Mouse (Mus musculus) embryo, embryonic 11 days (tissue): Measurements from ENCODE around the gene Esr2.
A peak's percentile ranks its signal among the peaks of the same experiment; 100 is the strongest.
"Not testable (repeated sequence)": the region's sequence is repeated elsewhere in the genome, so short reads cannot be mapped to it uniquely, and the experiment has no call there.

Experiments used
- DNase-seq: peaks from one replicate; pipeline ENCODE4 v3.0.0-alpha.2; 2015

The Esr2 gene

DNA sequence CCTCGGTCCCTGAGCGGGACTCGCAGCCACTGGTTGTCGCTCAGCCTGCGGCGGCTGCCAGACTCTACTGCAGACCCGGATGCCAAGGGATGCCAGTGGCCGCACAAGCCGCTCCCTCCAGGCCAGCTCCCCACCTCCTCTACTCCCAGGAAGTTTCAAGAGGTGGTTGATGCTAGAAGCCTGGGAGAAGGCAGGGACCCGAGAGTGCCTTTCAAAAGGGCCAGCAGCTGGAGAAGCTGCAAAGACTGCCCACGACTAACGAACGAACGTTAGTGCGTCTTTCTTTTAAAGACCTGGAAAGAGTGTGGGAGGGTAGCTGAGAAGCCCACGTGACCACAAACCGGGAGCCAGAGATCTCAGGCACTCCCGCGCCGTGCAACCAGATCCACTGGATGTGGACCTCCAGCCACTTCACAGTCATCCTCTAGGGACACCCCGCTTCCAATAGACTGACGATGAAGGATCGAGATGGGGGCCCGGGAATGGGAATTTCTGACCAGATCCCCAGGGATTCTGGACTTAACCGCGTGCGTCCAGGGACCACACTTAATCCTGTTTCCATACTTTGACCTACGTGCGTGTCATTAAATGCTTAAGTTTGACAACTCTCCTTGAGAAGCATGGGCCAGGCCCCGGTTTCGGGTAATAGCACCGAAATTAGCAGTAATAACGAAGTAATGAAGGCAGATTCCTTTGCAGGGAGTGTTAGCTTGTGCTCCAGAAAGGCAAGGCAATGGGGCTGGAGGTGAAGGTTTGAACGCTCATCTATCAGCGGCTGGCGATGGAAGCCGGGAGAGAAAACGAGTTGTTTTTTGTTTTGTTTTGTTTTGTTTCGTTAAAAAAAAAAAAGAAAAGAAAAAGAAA lies at the start of gene Esr2:
Gene Esr2 (minus strand): TSS at position 260 of the 864 bp plus-strand sequence.
- DNase-seq = peak; percentile 70

DNA sequence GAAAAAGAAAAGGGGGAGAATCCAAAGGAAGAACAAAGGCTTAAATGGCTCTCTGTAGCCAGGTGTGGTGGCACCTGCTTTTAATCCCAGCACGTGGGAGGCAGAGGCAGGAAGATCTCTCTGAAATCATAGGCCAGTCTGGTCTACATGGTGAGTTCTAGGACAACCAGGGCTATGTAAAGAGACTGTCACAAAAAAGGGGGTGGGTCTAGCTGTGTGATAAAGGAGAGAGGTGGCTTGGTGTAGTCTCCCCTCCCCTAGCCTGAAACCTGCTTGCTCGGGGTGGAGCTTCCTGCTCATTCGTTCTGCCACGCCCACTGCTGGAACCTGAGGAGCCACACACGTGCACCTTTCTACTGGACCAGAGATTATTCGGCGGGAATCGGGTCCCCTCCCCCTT lies 45.0 kb upstream of the Esr2 start:
- not testable (repeated sequence) for DNase-seq

DNA sequence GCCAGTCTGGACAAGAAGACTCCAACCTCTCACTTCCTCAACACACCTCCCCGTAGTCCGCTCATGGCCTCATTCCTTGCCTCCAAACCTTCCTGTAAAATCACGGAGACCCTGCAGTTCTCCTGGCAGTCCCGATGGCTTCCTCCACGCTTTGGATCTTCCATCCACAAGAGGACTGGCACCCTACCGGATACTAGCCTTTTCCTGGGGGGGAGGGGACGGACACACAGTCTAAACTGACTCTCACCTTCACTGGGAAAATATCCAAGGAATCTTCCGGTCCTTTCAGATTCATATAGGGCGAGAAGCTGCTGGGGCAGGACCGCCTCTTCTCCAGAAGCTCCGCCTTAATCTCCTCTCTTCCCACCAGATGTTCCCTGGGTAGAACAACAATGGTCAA lies 39.7 kb upstream of the Esr2 start:
- no peak for DNase-seq

DNA sequence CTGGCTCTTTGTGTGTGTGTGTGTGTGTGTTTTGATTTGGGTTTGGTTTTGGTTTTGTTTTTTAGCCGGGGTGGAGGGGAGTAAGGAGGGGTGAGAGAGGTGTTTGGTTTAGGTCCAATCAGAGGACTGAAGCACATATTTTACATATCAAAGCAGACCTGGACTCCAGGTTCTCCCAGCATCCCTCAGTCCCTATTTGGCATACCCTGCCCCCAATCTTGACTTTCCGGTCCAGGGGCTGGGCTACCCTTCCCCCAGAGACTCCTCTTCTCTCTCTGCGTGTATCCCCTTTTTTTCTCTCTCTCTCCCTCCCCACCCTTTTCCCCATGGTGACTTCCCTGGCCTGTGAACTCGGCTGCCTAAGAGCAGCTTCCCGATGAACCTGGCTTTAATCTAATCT lies 38.1 kb upstream of the Esr2 start:
- no peak for DNase-seq

DNA sequence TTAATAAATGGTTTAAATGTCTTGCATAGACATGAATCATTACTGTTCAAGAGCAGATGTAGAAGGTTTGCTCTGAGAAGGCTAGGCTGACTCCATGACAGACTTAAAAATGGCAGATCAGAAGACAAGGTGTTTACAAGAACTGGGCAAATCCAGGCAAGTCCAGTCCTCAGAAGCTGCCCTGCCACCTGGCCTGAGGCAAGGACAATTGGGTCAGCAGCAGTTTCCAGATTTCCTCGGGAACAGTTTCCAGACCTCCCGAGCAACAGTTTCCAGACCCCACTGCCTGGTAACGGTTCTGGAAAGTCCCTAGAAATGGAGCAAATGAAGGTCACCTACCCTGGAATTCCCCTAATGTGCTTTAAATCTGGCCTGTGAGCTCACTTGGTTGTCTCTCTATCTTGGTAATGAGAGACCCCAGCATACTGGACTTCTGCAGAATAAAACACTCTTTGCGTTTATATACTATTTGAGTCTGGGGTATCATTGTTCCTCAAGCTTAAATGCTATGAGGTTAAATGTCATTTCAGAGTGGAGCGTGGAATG lies 32.4 kb upstream of the Esr2 start:
- DNase-seq = no peak

DNA sequence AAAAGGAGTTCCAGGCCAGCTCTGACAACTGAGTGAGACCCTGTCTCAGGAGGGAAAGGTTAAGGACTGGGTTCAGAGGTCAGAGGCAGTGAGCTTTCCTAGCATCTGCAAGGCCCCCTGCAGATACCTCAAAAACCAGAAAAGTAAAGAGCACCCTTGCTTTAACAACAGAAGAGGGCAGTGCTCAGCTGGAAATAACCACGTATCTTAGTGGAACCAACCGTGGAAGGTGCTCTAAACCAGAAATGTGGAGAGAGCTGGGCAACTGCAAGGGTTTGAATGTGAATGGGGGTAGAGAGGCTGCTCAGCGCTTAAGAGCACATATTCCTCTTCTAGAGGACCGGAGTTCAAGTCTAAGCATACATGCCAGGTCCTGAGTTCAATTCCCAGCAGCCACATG lies 23.3 kb upstream of the Esr2 start:
- no peak for DNase-seq

DNA sequence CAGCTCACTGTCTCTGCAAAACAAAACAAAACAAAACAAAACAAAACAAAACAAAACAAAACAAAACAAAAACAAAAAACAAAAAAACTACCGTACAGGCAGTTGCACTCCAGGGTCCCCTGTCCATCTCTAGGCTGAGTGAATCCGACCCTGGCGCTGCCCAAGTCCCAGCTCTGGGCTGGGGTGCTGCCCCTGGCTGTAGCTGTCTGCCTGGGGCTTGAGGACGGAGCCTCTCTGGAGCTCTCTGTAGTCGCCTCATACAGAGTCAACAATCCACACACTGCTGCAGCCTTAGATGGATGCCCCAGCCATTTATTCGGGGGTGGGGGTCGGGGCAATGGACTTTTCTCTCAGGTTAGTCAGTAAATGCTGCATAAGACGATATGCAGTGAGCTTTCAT lies 20.0 kb upstream of the Esr2 start:
- DNase-seq = no peak

DNA sequence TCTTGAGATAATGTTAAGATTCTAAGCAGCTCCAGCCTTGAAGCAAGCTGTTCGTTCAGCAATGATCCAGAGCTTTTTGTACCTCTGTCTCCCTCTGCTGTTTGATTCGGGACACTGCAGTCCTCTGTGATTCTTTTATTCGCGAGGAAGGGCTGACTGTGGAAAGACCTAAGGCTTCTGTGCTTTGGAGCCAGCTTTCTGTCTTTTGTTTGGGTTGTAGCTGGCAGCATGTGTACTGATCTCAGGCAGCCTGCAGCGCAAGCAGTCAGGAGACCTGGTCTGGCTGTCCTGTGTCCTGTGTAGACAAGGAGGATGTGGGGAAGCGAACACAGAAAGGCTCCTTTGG lies 19.6 kb upstream of the Esr2 start:
- peak; percentile 82 for DNase-seq

DNA sequence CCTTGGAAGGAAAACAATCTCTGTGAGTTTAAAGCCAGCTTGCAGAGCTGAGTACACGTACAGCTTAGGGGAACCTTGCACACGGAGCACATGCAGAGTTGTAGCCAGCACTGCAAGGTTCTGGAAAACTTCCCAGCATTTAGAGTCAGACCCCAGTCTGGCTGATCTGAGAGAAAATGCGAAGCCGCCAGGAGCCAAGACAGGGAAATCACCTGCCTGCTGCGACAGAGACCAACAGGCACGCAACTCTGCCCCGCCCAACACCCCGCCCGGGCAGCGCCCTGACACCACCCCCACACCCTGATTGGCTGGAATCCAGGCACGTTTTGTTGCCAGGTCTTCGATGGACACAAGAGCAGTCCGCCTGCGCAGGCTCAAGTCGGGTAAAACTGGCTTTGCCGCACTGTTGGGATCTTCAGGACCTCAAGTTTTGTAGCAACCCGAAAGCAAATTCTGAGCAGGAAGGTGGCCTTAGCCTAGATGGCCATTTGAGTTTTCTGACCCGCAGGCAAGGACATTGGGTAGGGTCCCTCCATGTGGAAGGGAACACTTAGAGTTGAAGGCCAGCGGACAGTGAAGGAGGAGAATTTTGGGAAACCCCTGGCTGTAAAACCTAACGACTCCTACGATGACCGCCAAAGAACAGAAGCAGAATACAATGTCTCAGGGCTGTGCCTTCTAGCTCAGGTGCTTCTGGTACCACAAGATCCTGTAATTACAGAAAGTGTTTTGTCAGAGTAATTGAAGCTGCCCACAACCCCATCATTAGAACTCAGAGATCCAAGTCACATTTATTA lies 19.1 kb upstream of the Esr2 start:
- DNase-seq = peak; percentile 91

DNA sequence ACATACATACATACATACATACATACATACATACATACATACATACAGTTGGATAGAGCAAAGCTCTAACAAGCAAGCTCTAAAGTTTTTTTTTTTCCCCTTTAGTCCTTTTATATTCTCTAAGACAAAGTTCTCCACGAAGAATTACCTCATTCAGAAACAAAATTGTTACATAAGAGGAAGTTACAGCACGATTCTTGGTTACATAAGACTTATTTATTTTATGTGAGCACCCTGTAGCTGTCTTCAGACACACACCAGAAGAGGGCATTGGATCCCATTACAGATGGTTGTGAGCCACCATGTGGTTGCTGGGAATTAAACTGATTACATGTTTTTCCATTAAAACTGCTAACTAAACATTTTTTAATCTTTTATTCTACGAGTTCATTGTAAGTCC lies 17.5 kb upstream of the Esr2 start:
- no peak for DNase-seq

DNA sequence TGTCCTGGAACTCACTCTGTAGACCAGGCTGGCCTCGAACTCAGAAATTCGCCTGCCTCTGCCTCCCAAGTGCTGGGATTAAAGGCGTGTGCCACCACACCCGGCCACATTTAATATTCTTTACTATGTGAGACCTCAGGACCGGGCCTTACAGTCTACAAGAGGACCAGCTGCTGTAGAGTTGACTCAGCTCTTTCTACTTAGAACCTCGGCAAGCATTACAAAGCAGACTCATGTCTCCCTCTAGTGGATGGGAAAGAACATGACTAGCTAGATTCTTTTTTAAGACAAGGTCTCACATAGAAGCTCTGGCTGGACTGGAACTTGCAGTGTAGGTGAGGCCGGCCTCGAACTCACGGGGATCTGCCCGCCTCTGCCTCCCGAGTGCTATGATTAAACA lies 13.9 kb upstream of the Esr2 start:
- peak; percentile 79 for DNase-seq

DNA sequence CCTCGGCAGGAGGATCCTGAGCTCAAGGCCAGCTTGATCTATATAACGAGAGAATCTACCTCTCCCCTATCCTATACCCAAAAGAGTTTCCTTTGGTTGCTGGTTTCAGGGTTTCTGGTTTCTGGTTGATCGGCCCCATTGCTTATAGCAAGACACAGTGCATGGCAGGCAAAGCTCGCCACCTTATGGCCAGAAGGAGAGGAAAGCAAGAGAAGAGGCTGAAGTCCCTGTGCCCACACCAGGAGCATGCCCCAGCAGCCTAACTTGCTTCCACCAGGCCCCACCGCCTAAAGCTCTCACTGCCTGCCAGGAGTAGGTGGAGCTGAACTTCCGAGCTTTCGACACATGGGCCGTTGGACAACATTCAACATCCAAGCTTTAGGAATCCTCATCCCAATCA lies 10.8 kb upstream of the Esr2 start:
- peak; percentile 50 for DNase-seq

DNA sequence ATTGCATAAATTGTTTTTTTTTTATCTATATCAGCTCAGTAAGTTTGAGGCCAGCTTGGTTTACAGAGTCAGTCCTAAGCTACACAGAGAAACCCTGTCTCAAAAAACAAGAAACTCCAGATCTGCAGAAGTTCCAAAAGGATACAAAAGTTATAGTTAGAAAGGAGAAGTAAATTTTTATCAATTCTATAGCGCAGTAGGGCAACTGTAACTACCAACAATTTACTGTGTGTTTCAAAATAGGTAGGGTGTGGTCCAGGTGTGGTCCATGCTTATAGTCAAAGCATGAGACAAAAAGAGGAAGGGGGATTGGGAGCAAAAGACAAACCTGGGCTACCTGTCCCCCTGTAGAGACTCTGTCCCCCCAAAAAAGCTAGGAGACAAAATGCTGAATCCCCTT lies 9.4 kb upstream of the Esr2 start:
- DNase-seq = no peak

DNA sequence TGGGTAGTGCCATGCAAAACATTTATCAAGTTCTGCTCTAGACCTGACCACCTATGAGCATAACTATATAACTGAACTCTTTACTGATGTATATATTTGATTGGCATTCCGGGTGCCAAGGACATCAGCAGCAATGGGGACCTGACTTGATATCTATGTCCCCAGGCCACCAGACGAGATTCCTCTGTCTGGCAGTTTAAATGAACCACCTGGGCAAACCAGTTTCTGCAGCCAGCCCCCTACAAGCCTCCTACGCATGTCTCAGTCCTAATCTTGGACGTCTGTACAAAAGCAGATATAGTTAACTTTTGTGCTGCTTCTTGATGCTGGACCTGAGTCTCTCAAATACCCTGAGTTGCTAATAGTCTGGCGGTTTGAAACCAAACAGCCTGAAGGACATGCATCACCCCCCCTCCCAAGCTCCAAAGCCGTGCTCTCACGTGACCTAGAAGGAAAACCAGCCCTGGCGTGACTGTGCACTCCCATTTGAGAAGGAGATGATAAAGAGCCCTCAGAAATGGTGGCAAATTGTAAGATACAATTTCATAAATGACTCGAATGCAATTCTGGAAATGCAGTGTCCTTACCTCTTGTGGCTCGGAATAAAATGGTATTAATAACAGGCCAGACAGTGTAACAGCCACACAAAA lies 8.2 kb upstream of the Esr2 start:
- no peak for DNase-seq

DNA sequence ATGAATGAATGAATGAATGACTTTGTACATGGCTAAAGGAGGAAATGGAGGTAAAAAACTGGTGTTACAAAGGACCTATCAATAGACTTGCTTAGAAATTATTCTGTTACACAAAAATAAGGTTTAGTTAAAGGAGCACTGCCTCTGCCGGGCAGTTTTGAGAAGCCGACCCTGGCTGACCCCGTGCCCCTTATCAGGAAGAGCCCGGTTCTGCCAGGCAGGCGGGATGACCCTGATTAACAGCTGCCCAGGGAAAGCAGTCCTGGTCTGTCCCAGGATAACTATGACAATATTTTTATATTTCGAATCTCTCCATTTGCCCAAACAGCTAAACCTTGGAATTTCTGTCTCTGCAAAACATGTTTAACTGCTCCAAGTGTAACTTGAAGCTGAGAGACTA lies 7.2 kb upstream of the Esr2 start:
- DNase-seq = no peak

DNA sequence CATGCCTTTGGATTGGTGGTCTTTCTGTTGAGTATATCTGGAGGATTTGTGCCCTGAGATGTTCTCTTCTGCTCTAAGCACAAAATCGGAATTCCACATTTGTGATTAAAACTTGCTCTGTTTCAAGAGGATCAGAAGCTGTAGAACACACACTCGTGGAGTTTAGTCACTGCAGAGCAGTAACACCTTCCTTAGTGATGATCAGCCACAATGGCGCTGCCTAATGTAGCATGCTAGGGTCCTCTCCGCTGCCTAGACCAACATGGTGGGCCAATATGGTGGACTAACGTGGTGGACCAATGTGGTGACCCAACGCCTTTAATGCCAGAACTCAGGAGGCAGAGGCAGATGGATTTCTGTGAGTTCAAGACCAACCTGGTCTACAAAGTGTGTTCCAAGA lies 5.8 kb upstream of the Esr2 start:
- no peak for DNase-seq

DNA sequence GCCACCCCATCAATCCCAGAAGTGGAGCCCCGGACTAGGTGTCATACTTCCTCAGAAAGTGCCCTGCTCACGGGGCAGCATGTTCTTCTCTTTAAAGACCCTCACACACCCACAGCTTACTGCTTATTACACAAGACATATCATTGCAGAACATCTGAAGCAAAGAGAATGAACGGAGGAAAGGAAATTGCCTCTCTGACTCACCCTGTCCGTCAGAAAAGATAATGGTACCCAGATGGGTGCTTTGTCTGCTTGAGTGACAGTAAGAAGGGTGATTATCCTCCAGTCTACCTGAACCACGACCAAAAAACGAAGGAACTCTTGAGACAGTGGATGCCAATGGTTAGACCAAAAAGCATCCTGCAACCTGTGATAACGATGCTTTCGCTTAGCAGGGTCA lies 4.4 kb upstream of the Esr2 start:
- DNase-seq = no peak

DNA sequence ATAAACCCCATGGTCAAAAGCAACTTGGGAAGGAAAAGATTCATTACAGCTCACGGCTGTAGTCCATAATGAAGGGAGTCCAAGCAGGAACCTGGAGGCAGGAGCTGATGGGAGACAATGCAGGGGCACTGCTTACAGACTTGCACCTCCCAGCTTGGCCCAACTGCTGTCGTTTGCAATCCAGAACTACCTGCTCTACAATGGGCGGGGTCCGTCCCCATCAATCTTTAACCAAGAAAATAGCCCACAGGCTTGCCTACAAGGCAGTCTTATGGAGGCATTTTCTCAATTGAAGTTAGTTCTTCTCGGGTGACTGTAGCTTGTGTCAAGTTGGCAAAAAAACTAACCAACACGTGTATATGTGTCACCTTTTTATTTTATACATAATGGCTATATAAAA lies 3.4 kb upstream of the Esr2 start:
- DNase-seq = no peak

DNA sequence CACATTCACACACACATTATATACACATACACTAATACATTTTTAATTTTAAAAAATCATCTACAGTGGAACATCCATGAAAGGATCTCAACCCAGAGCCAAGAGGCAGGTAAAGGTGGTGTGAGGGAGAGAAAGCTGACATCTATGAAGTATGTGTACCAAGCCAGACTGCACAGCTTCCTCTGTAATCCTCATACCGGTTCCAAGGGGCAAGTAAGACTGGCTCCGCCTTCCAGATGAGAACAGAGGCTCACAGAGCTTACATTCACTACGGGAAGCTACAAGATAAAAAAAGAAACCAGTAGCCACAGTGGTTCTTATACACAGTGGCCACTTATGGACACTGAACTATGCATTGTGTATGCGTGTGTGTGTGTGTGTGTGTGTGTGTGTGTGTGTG lies 2.5 kb upstream of the Esr2 start:
- DNase-seq = no peak

DNA sequence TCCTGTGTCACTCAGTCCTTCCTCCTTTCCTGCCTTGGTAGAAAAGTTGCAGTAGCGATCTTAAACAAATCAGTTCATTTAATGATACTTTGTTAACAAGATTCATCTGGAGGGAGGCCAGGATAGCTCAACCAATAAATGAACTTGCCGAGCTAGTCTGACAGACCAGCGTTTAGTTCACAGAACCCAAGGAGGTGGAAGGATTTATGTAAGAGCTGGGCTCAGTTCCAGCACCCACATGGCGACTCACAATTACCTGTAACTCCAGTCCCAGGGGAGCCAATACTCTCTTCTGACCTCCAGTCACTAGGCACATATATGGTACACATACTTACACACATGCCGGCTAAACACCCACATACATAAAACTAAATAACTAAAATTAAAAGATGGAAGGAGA lies 2.0 kb upstream of the Esr2 start:
- DNase-seq = no peak

DNA sequence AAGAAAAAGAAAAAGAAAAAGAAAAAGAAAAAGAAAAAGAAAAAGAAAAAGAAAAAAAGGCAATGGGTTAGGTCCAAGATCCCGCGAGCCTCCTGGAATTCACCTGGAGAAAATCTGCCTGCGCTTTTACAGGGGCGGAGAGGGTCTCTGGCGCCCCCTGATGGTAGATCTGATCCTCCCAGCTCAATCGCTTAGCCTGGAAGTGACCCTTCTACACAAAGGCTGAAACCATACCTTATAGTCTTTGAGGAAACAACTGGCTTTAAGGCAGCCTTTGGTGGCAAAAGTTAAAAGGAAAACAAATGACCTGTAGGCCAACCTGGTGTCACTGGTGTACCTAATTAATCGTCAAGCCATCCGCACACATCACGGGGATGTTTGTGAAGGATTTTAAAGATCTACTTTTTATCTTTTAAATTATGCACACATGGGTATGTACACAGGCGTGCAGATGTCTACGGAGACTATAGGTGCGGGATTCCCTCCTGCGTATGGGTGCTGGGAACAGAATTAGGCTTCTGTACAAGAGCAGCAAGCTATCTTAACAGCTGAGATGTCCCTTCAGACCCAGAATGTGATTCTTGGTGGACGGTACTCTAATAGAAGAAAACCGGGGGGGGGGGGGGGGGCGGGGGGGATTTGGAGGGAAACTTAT lies 932 bp upstream of the Esr2 start:
- DNase-seq = peak; percentile 88

DNA sequence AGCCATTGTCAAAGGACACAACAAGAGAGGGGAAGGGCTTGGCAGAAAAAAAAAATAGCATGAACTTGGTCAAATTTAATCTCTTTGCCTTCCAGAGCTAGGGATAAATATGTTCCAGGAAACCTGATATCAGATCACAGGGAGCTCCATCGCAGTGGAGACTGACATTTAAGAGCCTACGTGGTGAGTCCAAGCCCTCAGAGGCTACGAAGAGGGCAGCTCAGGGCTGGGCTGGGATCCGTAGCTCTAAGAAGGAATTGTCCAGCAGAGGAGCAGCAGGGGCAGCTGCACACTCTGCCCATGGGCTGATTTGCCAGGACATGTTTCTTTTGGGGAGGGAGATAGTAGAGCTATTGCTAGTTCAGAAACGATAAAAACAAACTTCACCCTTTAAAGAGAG lies 11.4 kb downstream of the Esr2 start:
- no peak for DNase-seq

DNA sequence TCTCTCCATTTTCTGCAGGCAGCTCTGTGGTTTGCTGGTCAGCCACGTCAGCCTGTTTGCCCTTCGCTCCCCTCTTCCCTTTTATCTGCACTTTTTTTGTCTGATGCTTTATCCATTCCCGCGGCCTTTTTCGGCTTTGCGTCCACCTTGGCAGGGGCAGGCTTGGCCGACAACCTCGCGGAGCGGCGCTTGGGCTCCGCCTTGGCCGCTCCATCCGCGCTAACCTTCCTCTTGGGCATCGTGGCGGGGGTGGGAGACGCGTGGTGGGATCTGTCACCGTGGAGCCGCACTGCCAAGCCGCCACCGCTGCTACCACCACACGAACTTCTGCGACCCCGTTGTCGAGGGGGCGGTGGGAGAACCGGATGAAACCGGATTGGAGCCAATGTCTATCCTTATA lies 24.7 kb downstream of the Esr2 start:
- peak; percentile 30 for DNase-seq
